Mouse (Mus musculus) frontal cortex, postnatal 10 days (tissue): ENCODE results near the gene Nfe2l3.
"Not testable (repeated sequence)": the region's sequence is repeated elsewhere in the genome, so short reads cannot be mapped to it uniquely, and the experiment has no call there.

Experiments used
- DNase-seq, 2 experiments: peaks; one replicate each; pipeline ENCODE4 v3.0.0; 2022; ENCODE audit warnings: low spot score in 2 of 2, mixed read lengths in 1 of 2

Gene Nfe2l3

DNA sequence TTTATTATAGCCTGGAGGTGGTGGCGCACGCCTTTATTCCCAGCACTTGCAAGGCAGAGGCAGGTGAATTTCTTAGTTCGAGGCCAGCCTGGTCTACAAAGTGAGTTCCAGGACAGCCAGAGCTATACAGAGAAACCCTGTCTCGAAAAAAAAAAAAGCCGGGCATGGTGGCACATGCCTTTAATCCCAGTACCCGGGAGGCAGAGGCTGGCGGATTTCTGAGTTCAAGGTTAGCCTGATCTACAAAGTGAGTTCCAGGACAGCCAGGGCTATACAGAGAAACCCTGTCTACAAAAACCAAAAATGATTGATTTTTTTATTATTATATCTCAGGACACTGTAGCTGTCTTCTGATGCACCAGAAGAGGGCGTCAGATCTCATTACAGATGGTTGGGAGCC, 52.1 kb downstream of the Nfe2l3 start:
- DNase-seq, result not testable (repeated sequence)

- DNase-seq, result no peak
Measured at GRCm38 (mm10) chr6:51485646-51486045, 53.2 kb downstream of the Nfe2l3 start.

- no peak for DNase-seq
Measured at GRCm38 (mm10) chr6:51486076-51486710, 53.7 kb downstream of the Nfe2l3 start.

DNA sequence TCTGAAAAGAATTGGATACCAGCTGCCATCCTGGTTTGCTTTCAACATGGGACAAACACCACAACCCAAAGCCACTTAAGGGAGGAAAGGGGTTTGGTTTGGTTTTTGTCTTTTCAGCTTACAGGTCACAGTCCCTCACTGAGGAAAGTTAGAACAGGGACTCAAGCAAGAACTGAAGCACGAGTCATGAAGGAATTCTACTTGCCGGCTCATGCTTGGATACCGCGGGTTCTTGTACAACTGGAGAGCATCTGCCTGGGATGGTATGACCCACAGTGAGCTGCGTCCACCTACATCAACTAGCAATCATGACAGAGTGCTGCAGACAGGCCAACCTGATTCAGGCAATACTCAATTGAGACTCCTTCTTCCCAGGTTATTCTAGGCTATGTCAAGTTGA, 54.3 kb downstream of the Nfe2l3 start:
- DNase-seq, result no peak

- no peak for DNase-seq
Measured at GRCm38 (mm10) chr6:51489787-51490186, 57.3 kb downstream of the Nfe2l3 start.

DNA sequence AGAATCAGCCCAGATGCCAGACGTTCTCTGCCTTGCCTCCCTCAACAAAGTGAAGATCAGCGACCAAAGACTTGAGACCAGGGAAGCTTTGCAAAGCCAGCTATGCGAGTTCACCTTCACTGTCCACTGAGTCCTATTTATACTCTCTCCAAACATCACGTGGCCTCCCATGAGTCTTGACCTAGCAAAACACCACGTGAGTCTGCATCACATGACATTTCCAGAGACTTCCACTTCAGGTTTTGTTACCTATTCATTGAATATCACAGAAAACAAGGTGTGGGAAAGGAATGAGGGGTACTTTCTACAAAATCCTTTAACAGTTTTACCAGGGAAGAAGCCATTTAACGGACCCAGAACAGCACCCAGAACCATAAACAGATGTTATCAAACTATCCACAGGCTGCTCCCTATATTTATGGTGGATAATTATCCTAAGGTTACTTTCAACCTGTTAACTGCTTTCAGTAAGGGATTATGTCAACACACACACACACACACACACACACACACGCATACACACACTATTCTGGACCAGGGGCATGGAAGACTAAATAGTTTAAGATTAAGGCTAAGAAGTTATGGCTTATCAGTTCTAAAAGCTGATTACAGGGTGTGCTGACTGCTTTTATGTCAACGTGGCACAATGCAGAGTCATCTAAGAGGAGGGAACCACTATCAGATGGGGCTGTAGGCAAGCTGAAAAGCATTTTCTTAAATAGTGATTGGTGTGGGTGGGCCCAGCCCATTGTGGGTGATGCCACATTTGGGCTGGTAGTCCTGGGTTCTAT, 65.0 kb downstream of the Nfe2l3 start:
- DNase-seq, result no peak

GRCm38 (mm10) chr6:51505671-51506070, 73.2 kb downstream of the Nfe2l3 start:
- DNase-seq, result no peak

DNA sequence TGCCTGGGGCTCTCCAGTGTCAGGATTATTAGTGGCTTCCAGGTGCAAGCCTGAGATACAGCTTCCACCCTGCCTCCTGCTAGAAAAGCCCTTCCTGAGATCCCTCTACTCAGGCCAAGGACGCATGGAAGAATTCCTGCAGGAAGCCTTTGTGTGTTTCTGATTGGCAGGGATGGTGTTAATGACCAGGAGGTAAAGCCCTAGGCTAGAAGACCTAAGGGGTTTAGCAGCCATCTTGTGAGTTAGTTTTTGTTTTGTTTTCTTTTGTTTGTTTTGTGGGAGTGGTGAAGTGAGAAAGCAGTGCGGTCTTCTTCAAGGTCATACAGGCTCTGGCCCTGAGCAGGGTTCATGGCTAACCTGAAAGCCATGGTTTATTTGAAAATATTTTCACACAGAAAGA, 75.1 kb downstream of the Nfe2l3 start:
- no peak for DNase-seq
